Mouse (Mus musculus) B cell, adult 67 days (primary cell): ENCODE results near the gene Mrpl55. TPM values are rescaled to one million over a fixed set of nuclear protein-coding genes. Genes with fewer than 3 reads are reported as not detected.

Experiments used
- total RNA-seq, 2 experiments: library from RNA; stranded (reverse); gene quantifications; 4 replicates each; pipeline ENCODE4 v1.2.4; 2023

Mrpl55 gene
- total RNA-seq: 10 to 100 TPM; 16.5 to 18.9 TPM

DNA sequence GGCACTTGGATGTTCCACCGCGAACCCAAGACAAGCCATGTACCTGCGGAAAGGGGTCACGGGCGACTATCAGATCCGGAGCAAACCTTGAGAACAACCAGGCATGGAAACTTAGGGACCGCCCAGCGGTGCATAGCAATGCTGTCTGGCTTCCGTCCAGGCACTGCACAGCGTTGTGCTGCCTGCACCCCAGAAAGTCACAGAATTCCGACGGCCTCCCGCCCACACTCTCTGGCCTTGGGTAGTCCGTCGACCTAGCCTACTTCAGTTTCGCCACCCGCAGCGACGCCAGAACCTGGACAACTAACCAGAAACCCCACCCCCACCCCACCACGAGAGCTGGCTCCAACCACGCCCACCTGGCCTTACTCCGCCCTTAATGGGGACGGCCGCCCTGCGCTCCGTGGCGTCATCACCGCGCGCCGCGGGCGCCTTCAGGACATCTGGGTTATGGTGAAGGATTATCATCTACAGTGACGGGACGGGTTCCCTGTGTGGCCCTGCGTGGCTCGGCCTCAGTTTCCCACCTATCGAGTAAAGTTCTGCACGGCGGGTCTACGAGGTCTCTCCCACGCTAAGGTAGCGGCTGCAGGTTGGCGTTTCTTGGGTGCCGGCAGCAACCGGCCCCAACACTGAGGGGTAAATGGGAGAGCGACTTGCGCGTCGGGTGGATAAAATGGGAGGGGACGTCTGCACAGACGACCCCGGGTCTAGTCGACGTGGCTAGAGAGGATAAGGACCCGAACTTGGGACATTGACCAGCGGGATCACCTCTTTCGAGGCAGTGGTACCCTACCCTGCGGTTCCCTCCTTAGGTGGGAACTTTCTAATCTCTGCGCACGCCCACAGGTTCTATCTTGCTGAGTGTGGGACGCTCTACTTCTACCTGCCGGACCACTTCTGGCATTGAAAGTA is at the start of gene Mrpl55:
Mrpl55 (plus strand) TSS at position 406 of the 915 bp plus-strand sequence.

DNA sequence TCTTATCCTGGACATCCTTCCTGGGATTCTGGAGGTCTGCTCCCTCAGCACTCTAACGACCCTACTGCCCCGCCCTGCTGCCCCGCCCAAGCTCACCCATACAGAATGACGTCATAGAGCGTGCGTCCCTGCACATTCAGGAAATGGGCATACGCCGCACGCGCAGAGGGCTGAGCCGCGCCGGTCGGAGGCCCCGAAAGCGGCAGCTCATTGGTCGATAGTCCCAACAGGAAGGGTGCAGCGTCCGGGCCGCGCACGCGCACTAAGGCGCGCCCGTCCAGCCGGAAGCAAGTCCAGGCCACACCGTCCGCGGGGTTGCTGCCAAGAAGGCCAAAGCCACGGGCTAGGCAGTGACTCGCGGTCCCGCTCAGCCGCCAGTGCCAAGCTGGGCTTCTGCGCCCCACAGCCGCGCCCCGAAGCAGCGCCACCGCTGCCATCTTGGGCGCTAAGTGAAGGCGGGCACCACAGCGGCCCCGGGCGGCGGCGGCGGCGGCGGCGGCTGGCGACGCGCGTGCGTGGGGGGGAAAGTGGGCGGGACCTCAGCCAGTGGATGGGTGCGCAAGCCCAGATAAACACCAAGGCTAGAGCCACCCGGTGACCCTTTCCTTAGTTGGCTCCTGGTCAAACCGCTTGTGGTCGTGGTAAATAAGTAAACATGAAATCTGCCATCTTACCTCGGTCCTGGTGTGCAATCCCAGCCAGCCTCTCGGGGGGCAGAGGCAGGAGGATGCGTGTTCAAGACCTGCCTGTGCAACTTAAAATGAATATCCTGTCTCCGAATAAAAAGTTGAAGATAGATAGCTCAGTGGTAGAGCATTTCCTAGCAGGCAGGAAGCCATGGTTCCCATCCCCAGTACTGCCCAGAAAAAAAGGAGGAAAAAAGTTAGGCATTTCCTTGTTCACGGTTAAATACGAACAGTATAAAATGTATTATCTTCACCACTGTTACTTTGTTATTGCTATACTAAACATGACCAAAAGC is 38.7 kb upstream of the Mrpl55 start, which contains the start of gene Iba57:
Iba57 (minus strand) TSS at position 485 of the 982 bp plus-strand sequence.

DNA sequence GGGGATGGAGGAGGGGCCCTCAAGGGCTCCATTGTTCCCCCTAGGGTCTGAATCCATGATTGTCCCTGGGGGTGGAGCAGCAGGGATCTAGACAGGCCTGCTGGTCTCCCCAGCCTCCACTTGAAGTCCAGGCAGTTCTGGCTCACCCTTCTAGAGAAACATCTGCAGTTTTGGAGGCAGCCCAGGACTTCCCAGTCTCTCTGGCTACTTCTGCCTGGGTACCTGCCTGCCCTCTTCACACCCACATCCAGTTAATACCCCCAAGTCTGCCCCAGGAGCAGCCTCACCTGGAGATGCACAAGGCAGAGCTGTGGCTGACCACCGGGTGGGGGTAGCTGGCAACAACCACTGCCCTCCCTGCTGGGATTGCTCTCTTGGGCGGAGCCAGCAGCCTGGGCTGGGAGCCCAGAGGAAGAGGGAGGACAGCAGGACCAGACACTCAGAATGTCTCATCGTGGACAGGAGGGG is 19.4 kb upstream of the Mrpl55 start, which contains the start of gene Gjc2:
Gjc2 (minus strand) TSS at position 350 of the 468 bp plus-strand sequence.

DNA sequence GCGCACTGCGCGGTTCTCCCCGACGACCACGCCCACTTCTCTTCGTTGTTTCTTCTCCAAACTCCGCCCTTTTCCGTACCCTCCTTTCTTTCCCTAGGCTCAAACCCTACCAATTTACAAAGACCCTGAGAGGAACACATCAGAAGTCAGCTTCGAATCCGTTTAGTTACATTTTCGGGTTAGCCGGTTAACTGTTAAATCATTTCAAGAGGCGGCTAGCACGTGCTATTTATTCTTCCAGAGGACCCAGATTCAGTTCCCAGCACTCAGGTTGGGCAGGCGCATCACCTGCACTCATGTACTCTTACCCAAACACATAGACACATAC is 10.3 kb upstream of the Mrpl55 start, which contains the start of gene Guk1:
Guk1 (minus strand) TSS at position 154 of the 328 bp plus-strand sequence.

DNA sequence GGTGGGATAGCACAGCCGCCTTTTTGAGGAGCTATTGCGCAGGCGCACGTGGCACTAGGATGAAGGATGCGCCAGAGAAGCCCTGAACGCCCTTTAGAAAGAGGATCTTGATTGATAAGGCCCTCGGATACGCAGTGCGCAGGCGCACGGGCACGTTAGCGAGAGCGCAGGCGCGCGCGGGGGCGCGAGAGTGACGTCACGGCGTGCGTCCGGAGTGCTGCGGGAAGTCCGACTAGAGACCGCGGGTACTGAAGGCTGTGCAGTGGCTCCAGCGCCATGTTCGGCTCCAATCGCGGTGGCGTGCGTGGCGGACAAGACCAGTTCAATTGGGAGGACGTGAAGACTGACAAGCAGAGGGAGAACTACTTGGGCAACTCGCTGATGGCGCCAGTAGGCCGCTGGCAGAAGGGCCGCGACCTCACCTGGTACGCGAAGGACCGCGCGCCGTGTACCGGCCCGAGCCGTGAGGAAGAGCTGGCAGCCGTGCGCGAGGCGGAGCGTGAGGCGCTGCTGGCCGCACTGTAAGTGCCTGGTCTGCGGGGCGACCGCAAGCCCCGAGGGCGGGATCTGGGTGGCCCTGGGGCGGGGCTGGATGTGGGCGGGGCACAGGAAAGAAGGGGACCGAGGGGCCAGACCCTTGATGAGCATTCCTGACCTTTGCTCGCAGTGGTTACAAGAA is 6.0 kb downstream of the Mrpl55 start, which contains the start of gene 2310033P09Rik:
2310033P09Rik (plus strand) TSS at position 169 of the 679 bp plus-strand sequence.

DNA sequence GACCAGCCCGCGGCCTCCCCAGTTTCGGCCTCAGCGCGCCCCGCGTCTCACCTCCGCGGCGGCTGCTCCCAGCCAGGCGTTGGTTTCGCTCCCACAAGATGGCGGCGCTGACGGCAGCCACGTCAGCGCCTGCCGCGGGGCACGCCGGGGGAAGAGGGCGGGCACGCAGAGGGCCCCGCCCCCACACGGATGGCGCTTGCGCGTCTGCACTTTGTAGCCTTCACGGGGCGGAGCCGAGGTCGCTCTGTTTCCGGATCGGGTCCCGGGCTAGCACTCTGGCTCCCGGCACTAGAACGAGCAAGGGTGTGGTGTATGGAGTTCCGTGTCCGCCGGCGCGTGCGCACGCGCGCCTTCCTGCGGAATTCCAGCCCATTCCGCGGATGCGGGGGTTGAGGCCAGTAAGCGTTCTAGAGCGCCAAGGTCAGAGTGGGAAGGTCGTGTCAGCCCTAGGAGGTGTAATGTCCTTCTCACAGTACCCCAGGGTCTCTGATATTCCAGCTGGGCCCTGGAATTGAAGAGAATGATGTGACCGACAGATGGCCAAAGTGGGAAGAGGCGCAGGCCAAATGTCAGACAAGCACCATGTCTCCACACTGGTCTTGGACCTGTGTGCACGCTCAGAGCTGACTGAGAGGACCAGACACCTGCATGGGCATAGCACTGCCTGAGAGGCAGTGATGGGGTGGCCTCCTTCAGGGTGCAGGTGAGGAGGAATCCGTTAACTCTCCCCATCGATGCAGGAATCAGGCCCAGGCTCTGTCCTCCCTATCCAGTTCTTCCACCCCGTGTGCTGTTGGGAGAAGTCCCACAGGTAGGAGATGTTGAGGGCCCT is 26.1 kb downstream of the Mrpl55 start, which contains the start of gene Arf1:
Arf1 (minus strand) TSS at position 149 of the 832 bp plus-strand sequence.

Other genes starting within 250 kb of the Mrpl55 start
- gene Hist3h2a, start 247.8 kb upstream of the Mrpl55 start, total RNA-seq: 10 to 100 TPM; 60.7 to 79.3 TPM
- gene Trim17, start 247.8 kb upstream of the Mrpl55 start, total RNA-seq: under 1 TPM; 0.21 to 0.35 TPM
- gene Trim11, start 224.4 kb upstream of the Mrpl55 start, total RNA-seq: 100 to 1,000 TPM; 115 to 117 TPM
- 1 to 10 TPM in 1 of 2 experiments, under 1 TPM in 1; 0.65 to 1.0 TPM for gene Obscn, start 66.1 kb upstream of the Mrpl55 start, total RNA-seq
- gene Iba57, start 38.7 kb upstream of the Mrpl55 start, total RNA-seq: 10 to 100 TPM; 22.4 to 31.7 TPM
- not detected for gene Gjc2, start 19.3 kb upstream of the Mrpl55 start, total RNA-seq
- gene Guk1, start 10.3 kb upstream of the Mrpl55 start, total RNA-seq: 10 to 100 TPM; 30.7 to 37.2 TPM
- gene 2310033P09Rik, start 5.8 kb downstream of the Mrpl55 start, total RNA-seq: 10 to 100 TPM; 29.3 to 32.6 TPM
- gene Arf1, start 25.8 kb downstream of the Mrpl55 start, total RNA-seq: 100 to 1,000 TPM; 225 to 239 TPM
- not detected for gene Wnt3a, start 88.3 kb downstream of the Mrpl55 start, total RNA-seq
- not detected for gene Wnt9a, start 104.4 kb downstream of the Mrpl55 start, total RNA-seq
- not detected for gene Prss38, start 173.2 kb downstream of the Mrpl55 start, total RNA-seq
- gene Jmjd4, start 247.6 kb downstream of the Mrpl55 start, total RNA-seq: 10 to 100 TPM; 12.6 to 15.7 TPM
- 10 to 100 TPM; 12.3 to 26.1 TPM for gene Snap47, start 248.7 kb downstream of the Mrpl55 start, total RNA-seq